Mouse (Mus musculus): ENCODE measurements around the gene Eml3.
A peak's percentile ranks its signal among the peaks of the same experiment; 100 is the strongest.
"Not testable (repeated sequence)": the region's sequence is repeated elsewhere in the genome, so short reads cannot be mapped to it uniquely, and the experiment has no call there.

The Eml3 gene

DNA sequence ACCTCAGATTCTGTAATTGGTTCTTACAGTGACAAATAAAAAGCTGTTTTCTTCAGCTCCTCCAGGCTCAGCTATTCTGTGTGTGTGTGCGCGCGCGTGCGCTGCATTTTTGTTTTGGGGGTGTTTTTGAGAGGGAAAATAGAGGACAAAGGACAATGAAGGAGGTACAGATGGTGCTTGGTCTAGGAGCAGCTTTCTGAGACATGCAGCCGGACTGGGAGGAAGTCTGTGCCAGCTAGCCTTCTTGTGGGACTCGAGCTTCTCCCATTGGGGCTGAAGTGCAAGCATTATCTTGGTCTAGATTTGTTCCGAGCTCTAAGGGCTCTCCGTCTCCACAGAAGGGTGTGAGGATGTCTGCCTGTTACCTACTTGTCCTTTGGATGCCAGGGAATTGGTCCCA is 22.9 kb downstream of the Eml3 start:
- no peak for DNase-seq (ENCODE audit: low read depth)

DNA sequence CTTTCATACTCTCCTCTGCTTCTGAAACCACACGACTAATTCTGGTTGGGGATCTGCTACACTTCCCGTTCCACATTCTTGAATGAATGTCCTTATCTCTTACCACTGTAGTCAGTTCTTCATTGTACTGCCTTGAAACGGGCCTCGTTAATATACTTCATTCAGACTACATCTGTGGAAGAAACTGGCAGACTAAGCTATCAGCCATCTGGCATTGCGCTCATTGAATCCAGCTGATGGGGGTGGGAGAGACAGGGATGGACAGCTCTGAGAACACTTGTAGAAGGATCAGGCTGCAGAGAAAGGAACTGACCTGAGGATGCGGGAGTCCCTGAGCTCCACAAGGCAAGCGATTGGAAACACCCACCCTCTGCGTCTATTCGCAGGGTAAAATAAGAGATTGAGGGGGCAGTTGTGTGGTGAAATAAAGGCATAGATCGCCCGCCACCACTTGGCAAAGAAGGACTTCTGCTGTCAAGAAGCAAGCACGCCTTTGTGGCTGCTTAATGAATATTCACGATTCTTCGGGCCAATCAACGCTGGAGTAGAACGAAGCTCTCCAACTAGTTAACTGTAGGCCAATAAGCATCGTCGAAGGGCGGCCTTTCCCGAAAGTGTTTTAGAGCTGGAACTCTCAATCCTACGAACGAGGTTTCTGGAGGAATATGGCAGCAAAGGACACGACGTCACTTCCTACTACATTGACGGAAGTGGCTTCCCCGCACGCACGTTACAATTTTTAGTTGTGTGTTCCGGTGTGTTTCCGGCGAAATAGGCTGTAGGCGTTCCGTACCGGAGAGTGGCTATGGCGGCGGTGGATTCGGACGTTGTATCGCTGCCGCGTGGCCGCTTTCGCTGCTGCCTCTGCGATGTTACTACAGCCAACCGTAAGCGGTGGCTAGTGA is 24.0 kb downstream of the Eml3 start, which contains the start of gene Tut1:
TSS of gene Tut1 (plus strand) at position 713 of the 905 bp plus-strand sequence.
- peak; percentile 97 for DNase-seq (ENCODE audit: low read depth)

DNA sequence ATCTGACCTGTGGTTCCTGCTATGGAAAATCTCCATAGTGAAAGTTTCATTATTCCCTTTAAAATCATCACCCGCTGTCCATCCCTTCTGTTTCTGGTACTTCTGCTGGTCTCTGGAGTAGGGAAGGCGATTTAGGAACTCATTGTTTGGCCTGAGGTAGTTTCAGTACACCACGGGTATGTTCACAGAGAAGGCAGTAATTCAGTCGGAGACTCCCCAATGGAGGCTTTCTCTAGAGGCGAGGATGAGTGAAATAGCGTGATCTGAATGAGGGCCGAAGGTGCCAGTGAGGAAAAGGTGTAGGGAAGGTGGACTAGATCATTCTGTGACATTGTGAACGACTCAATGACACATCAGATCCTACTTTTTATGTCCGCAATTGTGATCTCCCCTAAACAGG is 24.8 kb downstream of the Eml3 start:
- peak; percentile 27 for DNase-seq (ENCODE audit: low read depth)

DNA sequence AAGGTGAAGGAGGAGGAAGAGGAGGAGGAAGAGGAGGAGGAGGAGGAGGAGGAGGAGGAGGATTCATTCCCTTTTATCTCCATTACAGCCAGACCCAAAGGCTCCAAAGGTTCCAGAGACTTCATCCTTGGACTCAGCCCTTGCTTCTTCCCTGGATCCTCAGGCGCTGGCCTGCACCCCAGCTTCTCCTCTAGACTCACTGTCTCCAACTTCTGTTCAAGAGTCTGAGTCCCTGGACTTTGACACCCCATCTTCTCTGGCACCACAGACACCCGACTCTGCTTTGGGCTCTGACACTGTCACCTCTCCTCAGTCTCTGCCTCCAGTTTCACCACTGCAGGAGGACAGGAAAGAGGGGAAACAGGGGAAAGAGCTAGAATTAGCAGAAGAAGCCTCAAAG is 32.9 kb downstream of the Eml3 start:
- no peak for DNase-seq (ENCODE audit: low read depth)

DNA sequence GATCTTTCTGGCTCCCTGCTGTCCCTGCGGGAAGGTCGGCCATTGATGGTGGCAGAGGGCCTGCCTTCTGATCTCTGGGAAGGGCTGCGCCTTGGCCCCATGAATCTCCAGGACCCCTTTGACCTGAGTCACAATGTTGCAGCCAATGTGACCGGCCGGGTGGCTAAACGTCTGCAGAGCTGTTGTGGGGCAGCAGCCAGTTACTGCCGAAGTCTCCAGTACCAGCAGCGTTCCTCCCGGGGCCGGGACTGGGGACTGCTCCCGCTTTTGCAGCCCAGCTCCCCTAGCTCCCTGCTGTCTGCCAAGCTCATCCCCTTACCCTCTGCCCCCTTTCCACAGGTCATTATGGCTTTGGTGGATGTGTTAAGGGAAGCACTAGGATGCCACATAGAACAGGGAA is 35.7 kb downstream of the Eml3 start:
- no peak for DNase-seq (ENCODE audit: low read depth)

DNA sequence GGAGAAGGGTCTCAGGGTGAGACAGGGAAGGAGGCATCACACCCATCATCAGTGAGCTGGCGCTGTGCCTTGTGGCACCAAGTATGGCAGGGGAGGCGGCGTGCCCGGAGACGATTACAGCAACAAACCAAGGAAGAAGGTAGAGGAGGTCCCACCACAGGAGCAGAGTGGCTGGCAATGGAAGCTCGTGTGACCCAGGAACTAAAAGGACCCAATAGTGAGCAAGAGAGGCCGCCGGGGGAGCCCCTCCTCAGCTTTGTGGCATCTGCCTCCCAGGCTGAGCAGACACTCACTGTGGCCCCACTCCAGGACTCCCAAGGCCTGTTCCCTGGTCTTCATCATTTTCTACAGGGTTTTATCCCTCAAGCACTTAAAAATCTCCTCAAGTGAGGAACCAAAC is 36.4 kb downstream of the Eml3 start:
- DNase-seq (ENCODE audit: low read depth): no peak

DNA sequence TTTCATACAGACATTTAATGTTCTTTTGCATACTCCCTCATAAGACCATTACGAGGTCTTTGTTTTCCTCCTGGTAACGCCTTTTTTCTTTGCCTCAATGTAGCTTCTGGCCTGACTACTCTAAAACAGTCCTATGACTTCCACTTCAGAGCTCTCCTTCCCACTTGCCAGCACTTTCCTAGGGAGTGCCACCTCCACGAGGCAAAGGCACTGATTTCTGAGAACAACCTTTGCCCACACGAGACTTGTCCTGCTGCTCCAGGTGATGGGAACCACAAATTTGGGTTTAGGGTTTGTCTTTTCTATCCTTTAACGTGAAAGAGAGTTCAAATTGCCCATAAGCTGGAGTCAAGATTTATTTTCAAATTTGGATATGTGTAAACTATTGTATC is 36.8 kb downstream of the Eml3 start:
- DNase-seq (ENCODE audit: low read depth): no peak

DNA sequence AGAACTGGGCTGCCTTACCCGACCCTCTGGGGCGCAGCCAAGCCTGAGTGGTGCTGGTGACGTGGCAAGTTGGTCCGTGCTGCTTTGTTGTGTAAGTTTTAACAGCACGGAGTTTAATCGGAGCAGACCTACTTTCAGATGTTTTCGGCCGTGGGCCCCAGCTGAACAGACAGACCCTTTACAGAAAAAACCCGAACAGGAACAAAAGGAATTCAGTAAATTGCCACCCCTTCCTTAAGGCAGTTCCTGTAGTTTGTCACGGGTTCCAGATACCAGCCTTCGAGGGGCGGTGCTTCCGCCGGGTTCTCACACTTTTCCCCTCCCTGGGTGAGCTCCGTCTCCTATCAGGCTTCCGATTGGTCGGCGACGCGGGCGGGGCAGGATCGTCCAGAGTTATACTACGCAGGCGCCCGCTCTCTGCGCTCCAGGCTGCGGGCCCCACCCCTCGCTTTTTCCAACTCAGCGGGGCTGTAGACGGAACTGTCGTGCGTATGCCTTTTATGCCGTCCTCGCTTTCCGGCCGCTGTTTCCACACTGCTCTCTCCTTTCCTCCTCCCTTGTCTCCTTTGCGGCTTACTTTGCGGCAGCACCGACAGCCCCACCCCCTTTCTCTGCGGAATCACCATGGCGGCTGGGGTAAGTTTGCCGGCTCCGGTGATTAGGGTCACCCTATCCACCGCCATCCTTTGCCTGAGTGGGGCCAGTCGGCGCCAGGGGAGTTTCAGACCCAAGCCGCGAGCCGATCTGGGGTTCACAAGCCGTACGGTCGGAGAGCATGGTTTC is 37.4 kb downstream of the Eml3 start, which contains the start of gene Eef1g:
TSS of gene Eef1g (plus strand) at position 452 of the 783 bp plus-strand sequence.
- DNase-seq (ENCODE audit: low read depth): peak; percentile 98

DNA sequence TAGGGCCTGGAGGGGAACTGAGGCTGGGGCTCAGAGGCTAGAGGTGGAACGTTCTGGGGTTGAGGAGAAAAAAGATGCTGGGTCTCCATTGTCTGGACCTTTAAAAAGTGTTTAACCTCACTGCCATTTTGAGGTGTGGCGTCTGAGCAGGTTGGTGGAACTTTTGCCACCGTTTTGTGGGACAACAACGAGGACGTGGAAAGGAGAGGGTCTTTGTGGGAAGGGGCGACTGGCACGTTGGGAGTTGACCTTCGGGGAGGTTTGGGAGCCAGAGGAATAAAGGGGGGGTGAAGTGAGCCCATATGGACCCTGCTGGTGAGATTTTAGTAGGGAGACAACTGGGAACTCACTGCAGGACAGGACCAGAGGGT is 38.0 kb downstream of the Eml3 start:
- no peak for DNase-seq (ENCODE audit: low read depth)

DNA sequence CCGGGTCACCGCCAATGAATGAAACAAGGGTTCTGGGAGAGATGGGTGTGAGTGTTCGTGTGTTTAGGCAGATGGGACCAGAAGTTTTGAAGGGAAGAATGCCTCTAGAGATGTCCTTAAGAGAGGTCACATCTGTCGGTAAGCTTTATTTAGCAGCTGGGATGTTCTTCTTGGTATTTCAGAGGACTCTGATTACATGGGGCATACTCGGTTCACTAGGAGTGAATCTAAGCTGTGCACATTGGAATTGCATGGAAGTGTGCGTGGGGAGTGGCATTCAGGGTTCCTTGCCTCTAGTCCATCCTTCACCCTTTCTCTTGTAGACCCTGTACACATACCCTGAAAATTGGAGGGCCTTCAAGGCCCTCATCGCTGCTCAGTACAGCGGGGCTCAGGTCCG is 38.5 kb downstream of the Eml3 start:
- DNase-seq (ENCODE audit: low read depth): no peak

DNA sequence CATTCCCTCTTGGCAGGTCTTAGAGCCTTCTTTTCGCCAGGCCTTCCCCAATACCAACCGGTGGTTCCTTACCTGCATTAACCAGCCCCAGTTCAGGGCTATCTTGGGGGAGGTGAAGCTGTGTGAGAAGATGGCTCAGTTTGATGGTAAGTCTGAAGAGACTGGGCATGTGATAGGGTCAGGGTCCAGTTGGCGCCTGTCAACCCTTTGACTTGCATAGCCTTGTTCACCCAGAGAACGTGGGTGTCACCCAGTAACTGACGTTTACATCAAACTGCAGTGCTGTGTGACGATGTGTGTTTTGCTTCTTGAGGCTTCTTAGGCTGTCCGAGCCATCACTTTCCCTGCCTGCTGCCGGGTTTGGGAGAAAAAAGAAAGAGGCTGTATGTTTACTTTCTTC is 43.1 kb downstream of the Eml3 start:
- DNase-seq (ENCODE audit: low read depth): not testable (repeated sequence)

DNA sequence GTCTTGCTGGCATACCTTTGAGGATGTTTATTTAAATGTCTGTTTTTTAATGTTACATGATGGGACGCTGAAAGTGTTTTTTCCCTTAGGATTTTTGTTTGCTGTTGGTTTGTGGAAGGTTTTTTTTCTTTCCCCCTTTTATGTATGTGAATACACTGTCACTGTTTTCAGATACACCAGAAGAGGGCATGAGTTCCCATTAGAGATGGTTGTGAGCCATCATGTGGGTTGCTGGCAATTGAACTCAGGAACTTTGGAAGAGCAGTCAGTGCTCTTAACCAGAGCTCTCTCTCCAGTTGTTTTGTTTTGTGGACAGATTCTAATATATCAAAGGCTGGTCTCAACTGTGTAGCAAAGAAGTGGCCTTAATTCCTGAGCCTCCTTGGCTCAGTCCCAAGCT is 45.3 kb downstream of the Eml3 start:
- DNase-seq (ENCODE audit: low read depth): no peak

DNA sequence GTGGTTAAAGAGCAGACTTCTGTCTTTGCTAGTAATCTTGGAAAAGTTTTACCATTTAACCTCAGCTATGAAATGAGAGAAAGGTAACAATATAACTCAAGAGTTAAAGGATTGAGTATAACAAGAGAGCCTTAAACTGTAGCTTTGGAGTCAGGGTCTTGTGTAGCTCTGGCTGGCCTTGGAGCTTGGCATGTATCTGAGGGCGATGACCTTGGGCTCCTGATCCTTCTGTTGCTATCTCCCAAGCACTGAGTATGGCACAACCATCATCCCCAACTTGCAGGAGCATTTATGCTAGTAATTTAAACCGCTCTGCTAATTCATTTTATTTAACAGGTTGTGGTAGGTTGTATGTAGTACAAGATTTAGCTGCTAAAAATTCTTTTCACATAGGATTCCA is 46.1 kb downstream of the Eml3 start:
- DNase-seq (ENCODE audit: low read depth): no peak

DNA sequence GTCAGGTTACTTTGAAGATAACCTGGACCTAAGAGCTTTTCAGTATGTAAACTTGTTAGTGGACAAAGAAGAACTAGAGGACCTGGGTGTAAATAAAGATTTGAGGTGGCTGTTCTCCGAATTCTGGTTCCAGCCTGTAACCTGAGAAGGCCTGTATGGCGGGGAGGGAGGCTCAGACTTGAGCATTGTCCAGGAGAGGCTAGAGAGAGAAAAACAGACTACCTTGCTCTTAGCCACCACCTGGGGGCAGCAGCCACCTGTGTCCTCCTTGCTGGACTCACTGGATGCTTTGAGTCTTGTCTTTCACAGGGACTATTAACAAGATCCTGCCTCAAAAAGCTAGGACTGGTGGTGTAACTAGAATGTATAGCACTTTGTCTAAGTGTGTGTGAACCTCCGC is 47.2 kb downstream of the Eml3 start:
- peak; percentile 40 for DNase-seq (ENCODE audit: low read depth)

DNA sequence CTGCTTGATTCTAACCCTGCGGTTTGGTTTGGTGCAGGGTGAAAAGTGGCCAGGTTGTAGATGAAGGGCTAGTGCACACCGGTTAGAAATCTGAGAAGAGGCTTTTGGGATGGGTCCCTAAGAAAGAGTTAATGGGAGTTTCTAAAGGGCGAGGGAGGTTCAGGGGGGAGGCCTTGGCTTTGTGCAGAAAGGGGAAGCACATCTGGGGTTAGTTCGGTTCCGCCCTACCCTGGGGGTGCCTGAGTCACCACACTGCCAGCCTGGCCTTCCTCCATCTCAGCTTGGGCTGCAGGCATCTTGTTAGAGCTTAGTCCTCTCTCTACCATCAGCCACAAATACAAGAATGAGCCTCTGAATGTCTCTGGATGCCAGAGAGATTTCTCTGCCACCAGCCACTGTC is 51.4 kb downstream of the Eml3 start:
- DNase-seq (ENCODE audit: low read depth): no peak

DNA sequence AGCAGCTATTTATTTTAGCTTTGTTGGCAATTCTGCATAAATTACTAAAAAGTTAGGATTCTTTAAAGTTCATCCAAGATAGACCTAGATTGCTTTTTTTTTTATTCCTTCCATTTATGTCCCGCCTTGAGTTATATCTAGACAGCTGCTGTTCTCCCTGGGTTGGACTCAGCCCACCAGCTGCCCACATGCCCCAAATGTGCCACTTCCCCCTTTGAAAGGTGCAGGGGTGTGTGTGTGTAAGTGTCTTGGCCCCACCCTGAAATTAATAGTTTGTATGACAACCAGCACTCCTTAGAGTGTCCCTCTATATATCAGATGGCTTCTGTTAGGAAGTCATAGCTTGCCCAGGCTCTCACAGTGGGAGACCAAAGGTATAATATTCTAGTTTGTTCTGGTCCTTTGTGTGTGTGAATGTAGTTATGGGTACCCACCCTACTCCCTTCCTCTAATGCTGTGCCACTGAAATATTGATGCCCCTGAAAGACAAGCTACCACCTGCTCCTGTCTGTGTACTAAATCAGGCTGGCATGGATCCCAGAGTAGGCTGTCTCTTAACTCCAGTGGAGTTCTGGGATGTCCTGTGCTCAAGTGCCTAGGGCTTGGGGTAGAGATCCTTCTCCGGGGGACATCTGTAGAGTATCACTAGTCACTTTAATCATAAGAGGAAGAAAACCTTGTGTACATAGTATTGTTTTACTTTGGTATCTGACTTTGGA is 52.3 kb downstream of the Eml3 start:
- no peak for DNase-seq (ENCODE audit: low read depth)

DNA sequence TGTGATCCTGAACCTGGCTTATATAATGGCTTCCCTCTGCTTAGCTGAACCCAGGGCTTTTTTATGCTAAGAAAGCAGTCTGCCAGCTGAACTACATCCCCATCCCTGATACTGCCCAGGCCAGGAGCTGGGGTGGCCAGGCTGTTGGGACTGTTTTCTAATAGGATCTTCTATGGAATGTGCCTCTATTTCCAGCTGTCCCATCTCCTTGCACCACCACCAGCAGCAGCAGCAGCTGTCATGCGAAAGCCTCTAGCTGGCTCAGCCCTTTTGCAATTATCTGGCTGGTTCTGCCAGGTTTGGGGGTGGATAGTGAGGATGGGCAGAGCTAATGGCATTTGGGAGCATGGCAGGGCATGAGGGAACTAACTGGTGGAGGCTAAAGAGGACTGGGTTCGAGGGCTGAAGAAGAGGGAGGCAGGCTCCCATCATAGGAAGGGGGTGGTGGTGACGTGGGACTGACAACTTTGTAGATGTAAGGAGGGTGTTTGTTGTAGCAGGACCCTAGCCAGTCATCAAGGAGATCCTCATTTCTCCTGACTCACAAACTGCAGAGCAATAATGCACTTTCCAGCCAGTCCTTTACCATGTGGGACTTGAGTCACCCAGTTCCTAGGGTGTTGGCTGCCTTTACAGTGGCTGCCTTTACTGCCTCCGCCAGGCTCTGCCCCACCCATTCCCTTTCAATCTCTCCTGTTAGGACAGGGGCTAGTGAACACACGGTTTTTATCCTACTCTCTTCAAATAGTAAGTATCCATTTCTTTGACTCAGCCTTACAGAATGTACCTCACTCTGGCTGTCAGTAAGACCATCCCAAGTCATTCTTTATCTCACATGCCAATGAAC is 53.2 kb downstream of the Eml3 start:
- DNase-seq (ENCODE audit: low read depth): no peak

DNA sequence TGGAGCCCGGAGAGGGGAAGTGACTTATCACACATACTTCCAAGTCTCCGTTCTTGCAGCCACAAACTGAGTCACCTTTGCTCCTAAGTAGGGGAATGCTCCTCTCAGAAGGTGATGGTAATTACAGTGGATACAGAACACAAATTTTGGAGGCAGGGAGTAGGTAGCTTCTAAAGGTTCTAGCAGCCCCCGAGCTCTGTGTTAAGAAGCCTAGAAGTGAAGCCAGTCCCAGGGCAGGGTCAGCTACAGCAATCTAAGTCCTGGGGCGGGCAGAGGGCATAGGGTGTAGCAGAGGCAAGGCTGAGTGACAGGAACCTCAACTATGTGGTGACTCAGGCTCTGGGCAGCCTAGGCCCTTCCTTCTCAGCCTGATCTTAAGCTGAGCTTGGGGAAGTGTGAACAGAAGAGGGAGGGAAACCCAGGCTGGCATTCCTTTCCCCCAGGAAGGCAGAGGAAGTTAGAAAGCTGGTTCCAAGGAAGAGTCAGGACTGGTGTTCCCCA is 53.8 kb downstream of the Eml3 start:
- no peak for DNase-seq (ENCODE audit: low read depth)

DNA sequence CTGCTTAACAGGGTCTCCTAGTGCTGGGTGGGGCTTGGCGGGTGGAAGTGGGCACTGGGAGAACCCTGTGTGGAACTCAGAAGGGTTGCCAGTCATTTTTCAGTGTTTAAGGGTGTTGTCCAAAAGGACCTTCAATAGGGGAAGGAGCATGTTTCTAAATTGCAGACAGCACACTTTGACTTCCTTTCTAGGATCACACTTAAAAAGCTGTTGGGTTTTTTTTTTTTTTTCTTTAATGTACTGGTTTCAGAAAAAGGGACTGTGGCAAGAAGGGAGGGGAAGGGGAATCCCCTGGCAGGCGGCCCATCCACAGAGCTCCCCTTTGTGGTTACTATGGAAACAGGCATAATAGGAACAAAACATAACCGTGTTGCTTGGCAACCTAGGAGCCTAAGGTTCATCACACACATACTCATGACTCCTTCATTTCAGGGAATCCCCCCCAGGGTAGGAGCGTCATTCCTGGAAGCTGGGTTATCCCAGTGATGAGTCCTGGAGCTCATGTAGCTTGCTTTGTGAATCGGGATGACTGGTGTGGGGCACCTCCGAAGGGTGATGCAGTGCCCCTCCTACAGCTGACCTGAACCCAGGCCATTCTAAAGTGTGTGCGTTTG is 55.0 kb downstream of the Eml3 start:
- peak; percentile 50 for DNase-seq (ENCODE audit: low read depth)

DNA sequence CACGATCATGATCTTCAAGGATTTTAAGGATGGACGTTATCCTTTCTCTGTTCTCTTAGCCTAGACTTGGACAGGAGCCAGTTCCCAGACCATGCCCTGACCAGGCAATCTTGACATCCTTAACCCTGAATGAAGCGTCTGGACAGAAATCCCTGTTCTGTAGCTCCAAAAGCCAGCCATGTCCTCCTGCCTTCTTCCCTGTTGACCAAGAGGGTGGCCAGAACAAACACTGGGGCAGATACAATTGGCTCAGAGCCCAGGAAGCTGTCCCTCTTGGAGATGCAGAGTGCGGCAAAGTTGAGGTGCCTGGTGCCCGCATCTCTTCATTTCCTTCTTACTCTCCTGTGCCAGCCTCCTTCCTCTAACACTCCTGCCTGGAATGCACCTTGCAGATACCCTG is 56.5 kb downstream of the Eml3 start:
- no peak for DNase-seq (ENCODE audit: low read depth)

DNA sequence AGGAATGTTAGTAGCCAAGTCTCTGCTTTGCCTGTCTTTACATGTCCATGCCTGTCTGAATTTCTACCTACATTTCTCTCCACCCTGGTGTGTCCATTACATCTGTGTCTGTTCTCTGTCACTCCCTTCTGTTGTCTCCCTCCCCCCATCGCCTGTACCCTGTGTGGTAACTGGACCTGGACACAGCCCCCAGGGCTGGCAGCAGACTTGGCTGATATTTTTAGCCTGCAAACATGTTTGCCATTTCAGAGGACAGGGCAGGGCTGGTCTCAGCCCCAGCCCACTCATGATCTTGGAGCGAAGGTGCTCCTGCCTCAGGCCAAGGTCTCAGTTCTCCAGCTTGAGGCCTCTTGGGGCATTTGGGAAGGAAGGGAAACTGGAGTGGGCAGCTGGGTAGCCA is 58.5 kb downstream of the Eml3 start:
- DNase-seq (ENCODE audit: low read depth): no peak
